Mouse (Mus musculus): Measurements from ENCODE around the gene Tead1.

Tead1 gene

DNA sequence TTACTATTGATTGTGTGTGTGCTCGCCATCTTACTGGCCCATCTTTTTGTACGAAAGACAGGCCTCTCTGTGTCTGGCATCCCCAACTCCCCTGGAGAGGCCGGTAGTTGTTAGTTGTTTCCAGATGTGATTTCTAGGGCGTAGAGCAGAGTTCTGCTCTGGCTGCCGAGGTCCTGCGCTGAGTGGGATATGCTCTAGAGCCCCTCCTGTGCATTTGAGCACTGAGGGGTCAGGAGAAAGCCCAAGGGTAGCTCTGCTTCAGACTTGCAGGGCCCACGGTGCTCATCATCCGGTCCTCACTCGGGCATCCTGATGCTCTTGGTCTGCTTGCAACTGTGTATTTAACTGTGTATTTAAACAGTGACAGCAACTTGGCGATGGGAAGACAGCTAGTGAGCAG is 7.5 kb downstream of the Tead1 start:
- no peak for DNase-seq (ENCODE audit: low spot score)

DNA sequence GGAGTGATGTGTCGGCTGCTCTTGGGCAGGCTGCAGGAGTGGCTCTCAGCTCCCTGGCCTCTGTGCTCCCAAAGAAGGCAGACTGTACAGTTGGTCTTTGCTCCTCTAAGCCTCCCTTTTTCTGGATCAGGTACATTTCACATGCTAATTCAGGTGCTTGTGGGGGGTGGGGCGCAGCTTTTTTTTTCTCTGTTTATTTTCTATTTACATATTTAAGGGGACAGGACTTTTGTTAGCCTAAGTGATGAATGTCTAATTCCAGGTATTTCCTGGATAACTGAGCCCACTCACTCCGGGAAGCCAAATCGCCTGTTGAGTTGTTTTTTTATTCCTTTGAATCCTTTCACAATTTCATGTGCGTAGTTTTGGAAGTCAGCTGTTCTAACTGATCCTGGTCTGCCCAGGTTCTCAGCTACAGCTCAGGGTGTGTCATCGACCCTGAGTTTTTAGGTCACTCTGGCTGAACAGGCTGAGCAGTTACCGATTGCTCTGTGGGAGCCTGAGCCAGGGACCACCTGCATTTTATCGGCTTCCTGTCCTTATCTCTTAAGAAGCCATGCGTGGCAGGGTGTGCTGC is 9.4 kb downstream of the Tead1 start:
- no peak for DNase-seq (ENCODE audit: low spot score)

DNA sequence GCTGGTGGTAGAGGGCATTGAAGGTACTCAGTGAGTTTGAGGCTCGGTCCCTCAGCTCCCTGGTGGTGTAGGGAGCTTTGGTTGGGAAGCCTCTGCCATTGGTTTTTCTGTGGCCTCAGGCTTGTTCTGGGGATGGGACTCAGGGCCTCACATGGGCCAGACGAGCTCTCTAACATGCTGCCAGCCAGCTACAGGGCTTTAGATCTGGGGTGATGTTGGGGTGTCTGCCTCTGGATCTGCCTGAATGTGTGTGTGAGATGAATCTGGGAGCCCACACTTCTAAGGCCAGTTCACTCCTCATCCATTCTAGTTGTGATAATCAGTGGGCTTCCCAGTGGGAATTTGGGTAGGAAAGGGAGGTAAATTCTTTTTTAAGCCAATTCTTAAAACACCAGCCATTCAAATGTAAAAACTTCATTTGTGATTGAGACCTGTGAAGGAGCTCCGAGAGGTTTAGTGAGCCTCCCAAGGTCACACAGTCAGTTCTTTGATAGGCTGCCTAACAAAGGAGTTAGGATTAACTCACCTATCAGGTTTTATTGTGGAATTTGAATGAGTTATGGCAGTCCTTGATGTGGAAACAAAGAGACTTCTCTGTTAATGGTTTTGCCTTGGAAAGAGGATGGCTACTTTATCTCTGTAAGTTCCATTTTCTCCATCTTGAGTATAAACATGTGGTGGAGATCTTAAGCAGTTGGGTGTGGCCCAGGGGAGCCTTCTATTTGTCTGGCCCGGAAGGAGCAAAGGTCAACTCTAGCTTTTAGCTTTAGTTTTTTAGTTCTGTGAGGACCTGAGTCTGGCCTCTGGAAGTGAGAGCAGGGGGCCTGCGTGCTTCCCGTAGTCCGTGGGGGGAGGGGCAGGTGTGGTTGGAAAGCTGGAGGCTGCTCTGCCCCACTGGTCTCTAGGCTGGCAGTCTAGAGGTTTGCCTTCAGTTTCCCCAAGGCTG is 12.0 kb downstream of the Tead1 start:
- DNase-seq (ENCODE audit: low spot score) = no peak

DNA sequence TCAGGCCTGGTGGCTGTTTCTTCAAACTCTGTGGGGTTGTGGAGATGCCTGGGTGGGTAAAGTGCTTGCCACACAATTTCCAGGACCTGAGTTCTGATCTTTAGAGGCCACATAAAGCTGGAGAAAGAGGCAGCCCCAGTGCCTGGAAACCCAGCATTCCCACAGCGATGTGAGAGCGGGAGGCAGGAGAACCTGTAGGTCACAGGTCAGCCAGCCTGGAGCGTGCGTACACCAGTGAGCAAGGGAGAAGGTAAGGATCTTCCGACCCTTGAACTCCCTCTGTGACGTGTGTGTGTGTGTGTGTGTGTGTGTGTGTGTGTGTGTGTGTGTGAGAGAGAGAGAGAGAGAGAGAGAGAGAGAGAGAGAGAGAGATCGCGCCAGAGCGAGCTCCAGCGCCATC is 14.4 kb downstream of the Tead1 start:
- no peak for DNase-seq (ENCODE audit: low spot score)

DNA sequence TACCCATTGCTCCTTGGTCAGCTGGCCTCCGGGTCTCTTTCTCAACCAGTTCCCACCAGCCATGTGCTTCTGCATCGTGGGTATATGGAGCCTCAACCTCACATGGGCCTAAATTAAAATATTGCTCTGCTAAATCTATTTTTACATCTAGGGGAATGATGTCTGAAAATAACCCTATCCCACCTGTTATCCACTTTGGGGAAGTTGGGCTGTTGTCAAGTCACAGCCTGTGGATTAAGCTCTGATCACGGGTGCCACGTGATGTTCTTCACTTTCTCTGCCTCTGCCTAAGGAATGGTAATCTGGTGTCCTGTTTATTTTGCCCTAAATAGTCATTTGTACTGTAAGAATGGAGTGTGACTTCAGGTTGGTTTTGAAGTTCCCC is 17.7 kb downstream of the Tead1 start:
- DNase-seq (ENCODE audit: low spot score) = no peak

DNA sequence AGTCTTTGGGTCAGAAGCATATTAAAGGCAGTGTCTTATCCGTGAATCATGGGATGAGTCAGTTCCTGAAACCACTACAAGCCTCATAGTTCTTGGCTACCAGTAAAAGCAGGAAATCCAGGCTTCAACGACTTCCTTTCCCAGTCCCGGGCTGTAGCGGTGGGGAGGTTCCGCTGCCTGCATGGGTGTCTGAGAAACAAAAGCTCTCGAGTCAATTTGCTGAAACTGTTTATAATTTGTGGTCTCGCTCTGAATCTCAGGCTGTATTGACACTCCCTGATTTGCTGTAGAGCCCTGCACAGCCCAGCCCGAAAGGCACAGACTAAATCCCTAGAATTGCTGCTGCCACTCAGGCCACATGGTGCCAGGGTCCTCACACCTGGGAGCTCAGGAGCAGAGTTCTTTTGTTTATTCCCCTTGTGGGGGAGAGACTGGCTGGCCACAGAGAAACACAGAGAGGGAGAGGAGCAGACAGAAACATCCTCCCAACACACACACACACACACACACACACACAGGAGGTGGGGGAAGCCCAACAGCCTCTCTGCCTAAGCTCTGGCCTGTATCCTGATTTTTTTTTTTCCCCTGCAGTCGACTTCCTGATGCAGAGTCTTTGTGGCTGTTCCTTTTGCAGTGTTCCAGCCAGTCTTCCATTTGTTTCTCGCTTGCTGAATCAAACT is 18.2 kb downstream of the Tead1 start:
- no peak for DNase-seq (ENCODE audit: low spot score)

DNA sequence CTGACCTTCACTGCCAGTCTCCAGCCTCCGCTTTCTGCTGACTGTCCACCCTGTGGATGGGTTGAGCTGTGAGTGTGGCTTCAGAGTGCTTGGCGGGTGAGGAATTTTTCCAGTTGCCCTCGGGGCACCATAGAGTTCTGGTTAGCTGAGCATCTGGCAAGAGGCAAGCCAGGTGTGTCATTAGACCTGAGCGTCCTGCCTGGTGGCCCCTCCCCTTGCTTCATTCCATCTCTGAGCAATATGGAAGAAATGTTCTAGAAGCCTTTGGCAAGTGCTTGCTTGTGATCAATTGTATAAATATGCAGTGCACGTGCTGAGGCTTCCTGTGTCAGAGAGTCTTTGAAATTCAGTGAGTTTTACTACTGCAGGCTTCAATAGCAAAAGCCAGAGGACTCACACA is 21.0 kb downstream of the Tead1 start:
- no peak for DNase-seq (ENCODE audit: low spot score)

DNA sequence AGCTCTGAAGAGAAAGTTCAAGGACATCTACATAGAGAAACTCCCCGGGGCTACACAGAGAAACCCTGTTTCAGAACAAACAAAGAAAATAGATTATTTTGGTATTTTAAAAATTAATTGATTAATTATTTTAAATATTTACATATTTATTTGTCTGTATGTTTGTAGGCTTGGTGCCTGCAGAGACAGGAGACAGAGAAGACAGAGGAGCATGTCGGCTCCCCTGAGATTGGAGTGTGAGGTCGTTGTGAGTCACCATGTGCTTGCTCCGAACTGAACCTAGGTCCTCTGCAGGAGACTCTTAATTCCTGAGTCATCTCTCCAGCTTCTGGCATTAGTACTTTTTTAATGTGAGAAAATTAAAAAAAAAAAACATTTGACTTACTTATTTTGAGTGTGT is 24.2 kb downstream of the Tead1 start:
- no peak for DNase-seq (ENCODE audit: low spot score)

DNA sequence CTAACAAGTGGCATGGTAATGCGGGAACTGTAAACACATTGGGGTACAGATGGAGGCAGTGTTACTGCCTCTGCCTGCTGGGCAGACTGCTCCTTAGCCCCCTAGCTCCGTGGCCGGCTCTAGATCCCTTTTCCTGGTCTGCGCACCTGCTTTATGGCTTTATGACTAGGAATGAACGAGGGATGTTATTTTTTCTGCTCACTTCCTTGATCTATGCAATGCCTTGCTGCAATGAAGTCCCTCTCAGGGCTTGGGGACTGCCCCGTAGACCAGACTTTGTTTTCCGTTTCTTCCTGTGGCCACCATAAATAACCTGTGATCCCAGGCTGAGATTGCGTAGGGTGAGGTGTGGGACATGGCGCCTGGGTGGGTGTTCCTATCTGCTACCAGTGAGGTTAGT is 26.8 kb downstream of the Tead1 start:
- no peak for DNase-seq (ENCODE audit: low spot score)

- no peak for DNase-seq (ENCODE audit: low spot score)
Observed at GRCm38 (mm10) chr7:112706756-112707155, 27.6 kb downstream of the Tead1 start.

- no peak for DNase-seq (ENCODE audit: low spot score)
Observed at GRCm38 (mm10) chr7:112710409-112711107, 31.4 kb downstream of the Tead1 start.

- no peak for DNase-seq (ENCODE audit: low spot score)
Observed at GRCm38 (mm10) chr7:112711977-112712376, 32.9 kb downstream of the Tead1 start.

- no peak for DNase-seq (ENCODE audit: low spot score)
Observed at GRCm38 (mm10) chr7:112713509-112713908, 34.4 kb downstream of the Tead1 start.

- DNase-seq (ENCODE audit: low spot score) = no peak
Observed at GRCm38 (mm10) chr7:112714783-112715182, 35.7 kb downstream of the Tead1 start.

DNA sequence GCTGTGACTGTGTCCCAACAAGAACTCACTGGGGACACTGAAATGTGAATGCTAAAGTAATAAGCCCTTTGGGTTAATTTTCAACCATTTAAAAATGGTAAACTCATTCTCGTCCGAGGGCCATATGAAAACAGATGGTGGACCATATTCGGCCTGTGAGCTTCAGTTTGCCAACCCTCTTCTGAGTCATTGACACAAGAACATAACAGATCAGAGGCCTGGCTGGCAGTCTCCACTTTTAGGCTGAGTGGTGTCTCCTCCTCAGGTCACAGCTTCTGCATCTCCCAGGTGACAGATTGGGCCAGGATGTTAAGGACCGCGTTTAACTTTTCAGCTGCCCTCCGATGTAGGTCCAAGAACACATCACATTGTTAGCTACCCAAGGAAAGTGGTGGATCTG is 37.6 kb downstream of the Tead1 start:
- DNase-seq (ENCODE audit: low spot score) = no peak

- no peak for DNase-seq (ENCODE audit: low spot score)
Observed at GRCm38 (mm10) chr7:112717676-112718075, 38.6 kb downstream of the Tead1 start.

DNA sequence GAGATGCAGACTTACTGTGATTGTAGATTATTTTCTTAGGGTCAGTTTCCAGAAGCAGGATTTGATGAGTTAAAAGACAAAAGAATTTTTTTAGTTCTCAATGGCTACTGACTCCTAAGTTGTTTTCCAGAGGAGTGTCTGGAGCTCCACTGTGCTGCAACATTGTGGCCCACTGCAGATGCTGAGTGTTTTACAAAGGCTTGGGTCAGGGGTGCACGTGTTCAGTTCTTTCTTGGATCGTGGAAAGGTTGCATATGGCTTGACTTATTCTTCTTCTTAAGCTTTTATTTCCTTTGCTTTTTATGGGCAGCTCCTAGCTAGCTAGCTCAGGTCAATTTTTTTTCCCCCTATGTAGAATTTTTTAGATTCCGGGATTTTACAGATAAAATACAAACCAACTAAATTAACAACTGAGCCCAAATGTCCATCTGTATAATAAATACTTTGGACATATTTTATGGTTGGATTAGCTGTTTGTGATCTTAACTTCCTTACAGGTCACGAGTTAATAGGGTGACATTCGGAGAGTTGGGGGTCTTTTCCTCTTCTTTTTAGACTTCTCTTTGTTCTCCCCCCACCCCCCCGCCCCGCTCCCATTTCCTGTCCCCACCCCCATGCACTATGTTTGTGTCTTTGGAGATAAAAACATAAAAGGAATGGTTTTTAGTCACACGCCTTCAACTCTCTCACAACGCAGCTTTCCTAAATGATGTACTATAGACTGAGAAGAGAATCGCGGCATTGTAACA is 40.5 kb downstream of the Tead1 start:
- no peak for DNase-seq (ENCODE audit: low spot score)

DNA sequence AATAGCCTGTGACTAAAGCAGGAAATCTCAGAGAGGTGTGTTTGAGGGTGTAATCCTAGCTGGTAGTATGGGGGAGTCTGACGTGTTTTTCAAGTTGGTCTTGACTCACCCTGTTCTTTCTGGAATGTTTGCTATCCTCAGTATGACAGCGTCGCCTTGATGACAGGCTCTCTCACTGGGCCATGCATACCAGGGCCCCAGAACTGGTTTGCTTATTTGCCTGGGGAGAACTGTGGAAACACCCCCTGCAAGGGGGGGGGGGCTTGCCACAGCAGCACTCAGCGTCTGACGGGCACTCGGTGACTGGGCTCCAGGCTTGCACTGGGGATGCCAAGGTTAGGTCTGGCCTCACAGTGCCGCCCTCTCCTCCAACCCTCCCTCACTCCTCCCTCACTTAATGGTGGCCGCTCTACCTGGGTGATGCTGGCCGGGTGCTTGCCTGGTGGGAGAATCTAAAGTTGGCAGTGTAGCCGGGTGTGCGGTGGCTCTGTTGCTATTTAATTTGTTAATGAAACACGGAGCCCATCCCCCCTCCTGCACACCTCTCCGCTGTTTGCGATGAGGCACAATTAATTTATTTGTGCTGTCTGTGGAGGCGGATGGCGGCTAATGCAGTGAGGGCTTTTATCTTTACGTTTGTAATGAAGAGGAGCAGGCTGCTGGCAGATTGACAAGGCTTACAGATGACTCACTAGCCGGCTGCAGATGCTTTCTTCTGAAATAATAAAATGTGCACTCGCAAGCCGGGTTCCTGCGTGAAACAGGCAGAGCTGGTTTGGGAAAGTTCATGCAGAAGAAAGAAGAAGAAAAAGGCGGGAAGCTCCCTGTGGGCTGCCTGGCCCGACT is 41.2 kb downstream of the Tead1 start:
- DNase-seq (ENCODE audit: low spot score) = no peak

GRCm38 (mm10) chr7:112720989-112721337 is 41.8 kb downstream of the Tead1 start:
- no peak for DNase-seq (ENCODE audit: low spot score)

DNA sequence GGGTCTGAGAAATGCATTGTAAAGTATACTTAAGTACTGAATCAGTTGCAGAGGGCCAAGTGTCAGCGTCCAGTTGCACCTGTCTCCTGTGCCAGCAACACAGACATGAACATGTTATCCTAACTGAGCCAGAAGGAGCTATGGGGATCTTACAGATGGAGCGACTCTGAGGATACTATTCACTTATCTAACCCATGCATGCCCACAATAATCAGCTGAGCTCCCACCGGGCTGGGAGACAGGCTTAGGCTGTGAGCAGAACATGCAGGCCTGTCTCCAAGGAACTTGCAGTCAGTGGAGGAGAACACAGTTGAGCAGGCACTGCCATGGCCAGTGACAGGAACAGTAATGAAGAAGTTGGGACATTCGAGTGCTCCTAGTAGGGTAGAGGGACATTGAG is 42.7 kb downstream of the Tead1 start:
- no peak for DNase-seq (ENCODE audit: low spot score)

DNA sequence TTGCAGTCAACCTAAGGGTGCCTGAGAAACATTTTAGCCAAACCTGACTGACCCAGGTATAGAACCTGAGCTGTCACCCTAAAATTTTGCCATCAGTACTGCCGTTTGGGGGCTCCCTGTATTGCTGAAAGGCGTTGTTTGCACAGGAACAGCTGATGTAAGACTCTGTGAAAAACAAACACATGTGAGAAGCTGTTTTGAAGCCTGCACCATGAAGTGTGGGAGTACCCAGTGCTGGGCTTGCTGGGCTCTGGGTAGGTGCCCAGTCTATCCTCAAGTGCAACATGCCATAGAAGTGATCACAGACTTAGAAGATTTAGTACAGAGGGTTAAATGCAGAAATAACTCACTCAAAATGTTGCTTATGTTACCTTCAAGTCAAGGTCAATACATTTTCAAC is 49.3 kb downstream of the Tead1 start:
- DNase-seq (ENCODE audit: low spot score) = no peak

Measured in c-Kit-positive CD71-positive TER-119-positive erythroid progenitor cells, embryonic 14.5 days (primary cell).